Mouse (Mus musculus): ENCODE data around the gene Nedd4.
A peak's percentile ranks its signal among the peaks of the same experiment; 100 is the strongest.

Gene Nedd4

DNA sequence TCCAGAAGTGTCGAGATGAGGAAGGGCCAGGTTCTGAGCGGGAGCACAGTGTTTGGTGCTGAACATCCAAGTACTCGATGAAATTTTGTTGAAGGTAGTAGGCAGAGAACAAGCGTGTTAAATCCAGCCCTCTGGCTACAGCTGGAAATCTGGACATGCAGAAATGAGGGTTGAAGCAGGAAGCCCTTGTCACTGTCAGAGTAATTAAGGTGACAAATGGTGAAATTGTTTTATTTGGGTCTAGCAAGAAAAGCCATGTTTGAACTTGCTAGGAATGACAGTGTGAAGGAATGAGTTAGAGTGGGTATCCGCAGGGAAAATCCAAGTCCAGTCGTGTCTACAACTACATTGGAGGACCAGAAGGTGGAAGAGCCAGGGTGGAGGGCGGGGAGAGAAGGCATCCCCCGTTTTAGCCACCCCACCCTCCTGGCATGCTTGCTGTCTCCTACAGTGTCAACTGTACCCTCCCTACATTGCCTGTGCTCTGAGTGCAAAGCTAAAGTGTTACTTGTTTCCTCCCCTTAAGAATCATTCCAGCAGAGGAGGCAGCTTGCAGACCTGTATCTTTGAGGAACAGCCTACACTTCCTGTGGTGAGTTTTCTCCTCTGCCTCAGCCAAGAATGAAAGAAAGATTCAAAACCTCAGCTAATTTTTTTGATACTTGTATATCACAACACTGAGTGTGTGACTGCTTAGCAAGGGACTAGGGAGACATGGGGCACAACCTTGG lies 62.5 kb downstream of the Nedd4 start:
- DNase-seq, result no peak

GRCm38 (mm10) chr9:72733966-72734365 lies 71.8 kb downstream of the Nedd4 start:
- DNase-seq, result peak; percentile 70

GRCm38 (mm10) chr9:72735822-72736410 lies 73.8 kb downstream of the Nedd4 start:
- DNase-seq, result peak; percentile 67

DNA sequence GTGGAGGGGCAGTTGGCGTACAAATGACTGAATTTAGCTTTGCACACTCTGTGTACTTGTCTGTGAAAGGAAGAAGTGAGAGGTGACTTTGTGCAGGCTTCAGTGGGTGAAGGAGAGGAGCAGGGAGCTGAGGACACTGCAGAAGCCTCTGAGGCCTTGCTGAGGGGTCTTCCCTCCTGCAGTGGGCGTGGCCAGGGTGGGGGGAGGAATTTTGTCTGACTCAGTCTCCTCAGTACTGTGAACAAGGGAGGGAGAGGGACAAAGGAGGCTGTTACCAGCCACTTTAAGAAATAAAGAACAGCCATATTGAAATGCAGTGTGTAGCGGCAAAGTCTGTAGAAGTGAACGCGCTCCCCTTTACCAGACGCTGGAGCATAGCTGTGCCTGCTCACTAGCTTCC lies 79.1 kb downstream of the Nedd4 start:
- DNase-seq, result no peak

- DNase-seq, result no peak
These were observed 84.1 kb downstream of the Nedd4 start for GRCm38 (mm10) chr9:72746278-72746677.

DNA sequence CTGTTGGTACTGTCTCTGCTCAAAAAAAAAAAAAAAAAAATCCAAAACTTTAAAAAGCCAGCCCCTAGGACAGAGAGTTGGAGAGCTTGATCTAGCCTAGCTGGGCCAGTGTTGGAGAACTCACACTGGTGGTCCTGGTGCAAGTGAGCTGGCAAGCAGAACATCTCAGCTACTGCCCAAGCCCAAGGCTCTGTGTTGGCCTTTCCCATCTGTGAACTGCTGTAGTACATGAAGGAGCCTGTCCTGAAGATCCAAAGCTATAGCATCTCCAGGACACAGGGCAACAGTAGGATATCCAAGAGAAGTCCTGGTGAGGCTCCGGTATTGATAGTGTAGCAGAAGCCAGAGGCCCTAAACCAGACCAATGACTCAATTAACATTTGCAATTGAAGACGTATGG lies 88.1 kb downstream of the Nedd4 start:
- DNase-seq, result no peak

GRCm38 (mm10) chr9:72752656-72753055 lies 90.5 kb downstream of the Nedd4 start:
- no peak for DNase-seq

GRCm38 (mm10) chr9:72753741-72754140 lies 91.6 kb downstream of the Nedd4 start:
- peak; percentile 75 for DNase-seq

DNA sequence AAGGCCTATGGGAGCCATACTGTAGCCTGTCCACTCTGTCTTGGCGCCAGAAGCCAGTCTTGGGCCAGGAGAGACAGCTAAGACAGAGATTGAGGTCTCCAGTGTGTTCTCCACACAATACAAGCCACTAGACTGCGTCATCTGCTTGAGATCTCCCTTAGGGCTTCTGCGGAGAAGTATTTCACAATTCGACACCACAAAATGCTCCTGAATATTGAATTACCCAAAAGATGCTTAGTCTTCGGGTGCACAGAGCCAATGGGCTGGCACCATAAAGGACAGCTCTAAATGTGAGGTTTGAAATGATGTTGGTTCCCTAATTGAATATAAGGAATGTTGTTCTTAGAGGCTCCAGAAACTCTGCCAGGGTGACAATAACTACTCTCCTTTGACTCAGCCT lies 95.0 kb downstream of the Nedd4 start:
- DNase-seq, result no peak

- DNase-seq, result peak; percentile 78
These were observed 96.6 kb downstream of the Nedd4 start for GRCm38 (mm10) chr9:72758705-72759131.

DNA sequence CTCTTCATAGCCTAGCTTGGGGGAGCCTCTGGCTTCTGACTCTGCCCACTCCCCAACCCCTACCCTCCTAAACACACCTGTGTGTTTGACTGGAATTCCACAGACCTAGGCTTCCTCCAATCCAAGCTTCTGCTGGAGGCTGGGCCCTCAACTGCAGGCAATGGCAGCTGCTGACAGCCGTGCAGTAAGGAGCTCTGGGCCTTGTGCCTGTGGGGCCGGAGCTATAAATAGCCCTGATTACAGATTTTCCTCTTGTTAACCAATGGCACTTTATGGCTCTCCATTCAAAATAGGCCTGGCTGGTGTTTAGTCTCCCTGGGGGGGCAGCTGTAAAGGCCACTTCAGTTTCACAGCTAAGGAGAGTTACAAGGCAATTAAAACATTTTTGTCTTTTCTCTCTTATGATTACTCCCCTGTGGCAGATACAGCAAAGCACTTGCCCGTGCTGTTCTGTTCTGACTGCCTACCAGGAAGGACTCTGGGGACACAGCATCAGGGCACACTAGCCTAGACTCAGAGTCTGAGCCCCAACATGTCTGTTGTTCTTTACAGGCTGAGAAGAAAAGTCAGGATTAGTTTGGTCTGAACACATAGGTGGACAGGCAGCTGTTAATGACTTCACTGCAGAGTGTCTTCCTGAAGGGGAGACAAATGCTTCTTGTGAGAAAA lies 101.0 kb downstream of the Nedd4 start:
- DNase-seq, result no peak

DNA sequence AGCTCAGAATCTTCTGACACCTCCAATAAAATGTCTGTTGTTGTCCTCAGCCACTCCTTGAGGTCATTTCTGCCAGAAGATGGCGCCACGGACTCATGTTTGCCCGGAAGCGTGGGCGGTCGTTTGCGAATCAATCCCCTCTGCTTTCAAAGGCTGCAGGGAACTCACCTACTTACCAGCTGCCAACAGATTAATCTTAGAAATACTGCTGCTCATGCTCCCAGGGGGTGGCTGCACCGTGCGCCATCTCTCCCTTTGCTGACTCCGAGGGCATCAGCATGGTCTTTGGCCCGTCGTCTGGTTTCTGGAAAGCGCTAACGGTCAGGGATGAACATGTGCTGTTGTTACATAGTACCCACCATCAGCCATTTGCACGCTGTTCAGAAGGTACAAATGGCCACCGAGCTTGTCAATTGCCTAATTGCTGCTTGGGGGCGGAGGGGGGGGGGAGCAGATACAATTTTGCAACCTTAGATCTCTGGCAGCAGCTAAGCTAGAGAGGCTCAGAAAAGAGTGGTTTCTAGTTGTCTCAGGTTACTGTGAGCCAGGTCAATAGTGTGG lies 104.7 kb downstream of the Nedd4 start:
- peak; percentile 93 for DNase-seq

DNA sequence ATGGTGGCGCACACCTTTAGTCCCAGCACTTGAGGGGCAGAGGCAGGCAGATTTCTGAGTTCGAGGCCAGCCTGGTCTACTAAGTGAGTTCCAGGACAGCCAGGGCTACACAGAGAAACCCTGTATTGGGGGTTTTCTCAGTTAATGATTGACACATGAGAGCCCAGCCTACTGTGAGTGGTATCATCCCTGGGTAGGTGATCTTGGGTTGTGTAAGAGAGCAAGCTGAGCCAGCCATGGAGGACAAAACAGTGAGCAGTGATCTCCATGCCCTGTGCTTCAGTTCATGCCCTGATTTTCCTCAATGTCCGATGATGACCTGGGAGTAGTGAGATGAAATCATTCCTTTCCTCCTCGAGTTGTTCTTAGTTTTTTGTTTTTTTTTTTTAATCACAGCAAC lies 112.9 kb downstream of the Nedd4 start:
- no peak for DNase-seq

DNA sequence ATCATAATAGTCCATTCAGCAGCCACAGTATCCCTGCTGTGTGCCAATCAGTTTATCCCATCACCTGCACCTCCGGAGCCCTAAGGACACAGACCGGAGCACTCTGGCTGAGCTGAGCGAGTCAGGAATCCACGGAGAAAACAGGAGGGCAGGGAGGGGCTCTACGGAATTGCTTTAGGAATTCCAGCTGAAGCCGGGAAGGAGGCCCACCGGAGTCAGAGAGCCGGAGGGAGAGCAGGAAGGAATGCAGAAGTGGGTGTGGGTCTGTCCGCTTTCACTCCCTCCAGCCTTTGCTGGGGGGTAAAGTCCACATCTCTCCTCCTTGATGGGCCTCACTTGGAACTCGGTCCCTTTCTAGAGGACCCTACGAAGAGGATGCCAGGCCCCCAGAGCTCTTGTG lies 116.9 kb downstream of the Nedd4 start:
- no peak for DNase-seq

GRCm38 (mm10) chr9:72779733-72780132 lies 117.6 kb downstream of the Nedd4 start:
- peak; percentile 52 for DNase-seq

DNA sequence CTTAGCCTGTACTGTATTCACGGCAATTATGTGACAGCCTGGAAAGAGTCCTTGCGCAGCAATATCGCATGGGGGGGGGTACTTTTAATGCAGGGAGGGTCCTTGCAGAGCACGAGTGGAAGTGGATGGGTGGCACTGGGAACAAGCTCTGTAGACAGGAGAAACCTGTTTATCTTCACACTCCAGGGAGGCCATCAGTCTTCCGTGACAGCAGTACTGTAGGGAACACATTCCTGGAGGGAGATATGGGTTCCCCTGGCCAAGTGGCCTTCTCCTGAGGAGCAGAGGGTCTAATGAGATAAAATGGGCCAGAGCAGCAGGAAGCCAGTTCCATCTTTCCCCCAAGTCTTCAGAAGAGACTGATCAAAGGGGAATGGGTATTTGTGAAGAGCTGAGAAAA lies 118.5 kb downstream of the Nedd4 start:
- no peak for DNase-seq

- DNase-seq, result no peak
These were observed 119.3 kb downstream of the Nedd4 start for GRCm38 (mm10) chr9:72781466-72781865.

DNA sequence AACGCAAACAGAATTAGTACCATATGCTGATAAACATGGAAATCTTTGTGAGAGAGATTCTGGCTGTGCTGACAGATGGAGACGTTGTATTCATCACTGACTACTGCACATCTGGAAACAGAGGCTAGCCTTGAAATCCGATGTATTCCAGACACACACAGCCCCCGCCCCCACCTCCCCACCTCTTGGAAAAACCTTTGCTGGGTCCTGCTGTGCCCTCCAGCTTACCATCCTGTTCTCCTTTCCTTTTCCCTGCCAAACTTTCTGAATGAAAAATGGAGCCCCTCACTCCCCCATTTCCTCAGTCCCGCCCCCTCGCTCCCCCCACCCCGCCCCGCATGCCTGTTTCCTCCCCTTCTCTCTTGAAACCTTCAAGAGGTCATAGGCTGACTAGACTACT lies 120.0 kb downstream of the Nedd4 start:
- no peak for DNase-seq

DNA sequence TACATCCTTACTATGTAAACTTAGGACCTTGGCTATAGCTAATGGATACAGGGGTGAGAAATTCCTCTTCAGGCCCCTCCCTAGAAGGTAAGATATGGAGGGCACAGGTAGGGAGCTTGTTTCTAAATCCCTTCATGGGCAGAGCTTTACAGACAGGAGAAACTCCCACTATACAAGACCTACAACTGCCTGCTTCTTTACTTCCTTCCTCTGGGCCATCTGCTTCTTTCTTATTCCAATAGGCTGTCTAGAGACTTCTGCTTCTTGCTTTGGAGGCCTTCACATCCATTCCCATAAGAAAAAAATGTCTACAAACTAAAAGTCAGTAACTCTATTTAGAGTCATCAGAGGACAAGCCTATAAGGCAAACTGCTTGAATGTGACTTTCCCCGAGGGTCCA lies 125.6 kb downstream of the Nedd4 start:
- no peak for DNase-seq

- DNase-seq, result peak; percentile 33
These were observed 128.5 kb downstream of the Nedd4 start for GRCm38 (mm10) chr9:72790530-72791212.

DNA sequence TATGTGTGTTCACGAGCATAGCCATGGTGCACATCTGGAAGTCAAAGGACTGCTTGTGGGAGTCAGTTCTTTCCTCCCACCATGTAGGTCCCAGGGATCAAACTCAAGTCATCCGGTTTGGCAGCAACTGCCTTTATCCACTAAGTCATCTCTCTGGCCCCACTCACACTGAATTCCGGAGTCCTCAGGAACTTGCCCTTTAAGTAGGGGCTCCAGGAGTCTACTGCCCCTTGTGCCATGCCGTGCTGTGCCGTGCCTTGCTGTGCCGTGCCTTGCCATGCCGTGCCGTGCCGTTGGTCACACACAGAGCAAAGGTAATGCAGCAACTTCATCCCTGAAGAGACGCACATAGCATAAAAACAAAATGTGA lies 129.1 kb downstream of the Nedd4 start:
- peak; percentile 39 for DNase-seq

DNA sequence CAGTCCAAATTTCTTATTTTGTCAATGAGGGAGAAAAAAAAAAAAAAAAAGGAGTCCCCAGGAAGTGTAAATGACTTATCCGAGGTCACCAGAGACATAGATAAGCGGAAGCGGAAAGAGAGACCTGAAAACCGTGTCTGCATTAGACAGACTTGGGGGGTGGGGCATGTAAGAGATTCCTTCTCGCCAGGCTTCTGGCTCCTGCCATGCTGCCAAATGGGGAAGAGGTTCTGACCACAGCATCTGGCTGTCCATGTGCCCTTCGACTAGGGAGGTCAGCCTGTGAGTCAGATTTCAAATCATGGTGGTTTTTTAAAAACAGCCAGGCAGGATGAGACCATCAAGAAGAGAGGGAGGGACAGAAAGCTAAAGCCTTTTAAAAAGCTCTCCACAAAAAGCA lies 129.5 kb downstream of the Nedd4 start:
- peak; percentile 81 for DNase-seq

GRCm38 (mm10) chr9:72795243-72795642 lies 133.1 kb downstream of the Nedd4 start:
- no peak for DNase-seq

Measured in embryo, embryonic 11 days (tissue).